Mouse (Mus musculus): ENCODE measurements at regions not wholly inside any gene's neighbourhood (a gene's known extent, or its start where the extent isn't known, plus 50 kb on each side); places are given as distances from the start of the nearest gene placed in this dataset.

GRCm38 (mm10) chr11:19355179-19355578, 336.4 kb upstream of the Meis1 start:
- DNase-seq, result no peak

- DNase-seq, result no peak
Observed at GRCm38 (mm10) chr11:19356151-19356550, 337.4 kb upstream of the Meis1 start.

GRCm38 (mm10) chr11:19369152-19369551, 350.4 kb upstream of the Meis1 start:
- DNase-seq, result no peak

- DNase-seq, result no peak
Observed at GRCm38 (mm10) chr11:19373476-19373875, 354.7 kb upstream of the Meis1 start.

GRCm38 (mm10) chr11:19380935-19381334, 362.1 kb upstream of the Meis1 start:
- DNase-seq, result no peak

GRCm38 (mm10) chr11:19389136-19389535, 370.4 kb upstream of the Meis1 start:
- DNase-seq, result no peak

- DNase-seq, result no peak
Observed at GRCm38 (mm10) chr11:19392190-19392589, 373.4 kb upstream of the Meis1 start.

GRCm38 (mm10) chr11:19394372-19394771, 375.6 kb upstream of the Meis1 start:
- no peak for DNase-seq

- no peak for DNase-seq
Observed at GRCm38 (mm10) chr11:19400396-19400795, 381.6 kb upstream of the Meis1 start.

GRCm38 (mm10) chr11:19420143-19420542, 401.4 kb upstream of the Meis1 start:
- no peak for DNase-seq

GRCm38 (mm10) chr11:19423268-19423667, 404.5 kb upstream of the Meis1 start:
- no peak for DNase-seq

- no peak for DNase-seq
Observed at GRCm38 (mm10) chr11:19423841-19424815, 405.3 kb upstream of the Meis1 start.

GRCm38 (mm10) chr11:19427559-19427958, 408.8 kb upstream of the Meis1 start:
- no peak for DNase-seq

GRCm38 (mm10) chr11:19433680-19434619, 415.2 kb upstream of the Meis1 start:
- no peak for DNase-seq

- DNase-seq, result no peak
Observed at GRCm38 (mm10) chr11:19438385-19438784, 419.6 kb upstream of the Meis1 start.

- no peak for DNase-seq
Observed at GRCm38 (mm10) chr11:19441936-19442335, 423.2 kb upstream of the Meis1 start.

- DNase-seq, result no peak
Observed at GRCm38 (mm10) chr11:19455391-19456290, 436.9 kb upstream of the Meis1 start.

GRCm38 (mm10) chr11:19456577-19456976, 437.8 kb upstream of the Meis1 start:
- no peak for DNase-seq

GRCm38 (mm10) chr11:19463730-19464358, 445.1 kb upstream of the Meis1 start:
- DNase-seq, result no peak

GRCm38 (mm10) chr11:19468373-19468772, 449.6 kb upstream of the Meis1 start:
- no peak for DNase-seq

- DNase-seq, result no peak
Observed at GRCm38 (mm10) chr11:19468803-19469202, 450.0 kb upstream of the Meis1 start.

Data from thymus, adult 18-20 months (tissue).